Mouse (Mus musculus) kidney, postnatal 0 days (tissue): Measurements from ENCODE around the gene Tmem132d. TPM values are rescaled to one million over a fixed set of nuclear protein-coding genes. Genes with fewer than 3 reads are reported as not detected.

Experiments
- ATAC-seq: fragments of 200-750 bp; cut with Nextera tagmentation; replicated peaks from 2 replicates; pipeline ENCODE4 v1.8.0; 2017; ENCODE audit warnings: low read depth, moderate number of reproducible peaks, moderate TSS enrichment, moderate library complexity; ENCODE audit not compliant: low FRiP score
- DNase-seq: peaks from one replicate; pipeline ENCODE4 v3.0.0-alpha.2; 2016; ENCODE audit warnings: low spot score
- H3K27ac ChIP-seq: fragments of 300-500 bp; sonication (generic); 2 replicates; pipeline ENCODE4 v1.5.1; 2014; ENCODE audit warnings: mild to moderate bottlenecking
- H3K27me3 ChIP-seq: fragments of 300-500 bp; sonication (generic); 2 replicates; pipeline ENCODE4 v1.6.1; 2014; ENCODE audit warnings: low read length, mixed read lengths; ENCODE audit not compliant: insufficient read depth
- H3K36me3 ChIP-seq: fragments of 300-500 bp; sonication (generic); 2 replicates; pipeline ENCODE4 v1.6.1; 2014; ENCODE audit warnings: low read length, mixed read lengths; ENCODE audit not compliant: insufficient read depth
- H3K4me1 ChIP-seq: fragments of 300-500 bp; sonication (generic); replicated peaks from 2 replicates; pipeline ENCODE4 v1.6.1; 2014; ENCODE audit warnings: antibody characterized with exemption, low read length, mixed read lengths; ENCODE audit not compliant: insufficient read depth
- H3K4me2 ChIP-seq: fragments of 300-500 bp; sonication (generic); 2 replicates; pipeline ENCODE4 v1.6.1; 2014; ENCODE audit warnings: mild to moderate bottlenecking, low read length, moderate library complexity, mixed read lengths
- H3K4me3 ChIP-seq: fragments of 300-500 bp; sonication (generic); replicated peaks from 2 replicates; pipeline ENCODE4 v1.5.1; 2014; ENCODE audit warnings: low read depth, low read length
- H3K9ac ChIP-seq: fragments of 300-500 bp; sonication (generic); 2 replicates; pipeline ENCODE4 v1.6.1; 2014; ENCODE audit warnings: low read depth, low read length
- H3K9me3 ChIP-seq: fragments of 300-500 bp; sonication (generic); replicated peaks from 2 replicates; pipeline ENCODE4 v1.6.1; 2016; ENCODE audit warnings: low read length, inconsistent platforms, mixed read lengths
- CTCF ChIP-seq: IDR thresholded peaks from 2 replicates; pipeline ENCODE4 v1.5.1; 2016; ENCODE audit warnings: antibody characterized with exemption, low read depth, mild to moderate bottlenecking, moderate library complexity
- WGBS: fragments of 180-500 bp; shearing (Covaris S2); extraction: QIAGEN DNeasy Blood & Tissue Kit; methylation state at CpG from one replicate; pipeline ENCODE4 v1.1.7; 2014; 5-methylcytosine and 5-hydroxymethylcytosine counted together
- polyA plus RNA-seq: library from polyadenylated mRNA; unstranded; fragments of >200 nt; fragmentation: Nextera tagmentation; extraction: Ambion mirVana; gene quantifications from 2 replicates; pipeline ENCODE4 v1.2.1, GENCODE M21; 2015

Gene Tmem132d
- 0.14 and 0.24 TPM in 2 replicates for polyA plus RNA-seq

GRCm38 (mm10) chr5:128432916-128433315 lies at the start of gene Tmem132d:
TSS of gene Tmem132d (minus strand) at chr5:128433077.
- ATAC-seq (no peak), DNase-seq (no peak)
- no peaks in the 10 kb centered on the region for H3K36me3 ChIP-seq
- no peak within 1 kb of the TSS for H3K27ac ChIP-seq
- H3K9me3 ChIP-seq: no peaks in the 10 kb centered on the region
- H3K9ac ChIP-seq: no peak within 1 kb of the TSS
- no peak for TF ChIP-seq CTCF
- H3K4me2 ChIP-seq: peak within 1 kb of the TSS; percentile 60
- H3K4me1 ChIP-seq: no peaks in the 10 kb centered on the region
- peak within 1 kb of the TSS; percentile 26 for H3K4me3 ChIP-seq
- 2% methylated on average over 33 of the region's 40 CpGs for WGBS
- peaks cover 34% of the 10 kb centered on the region for H3K27me3 ChIP-seq

- peaks cover 5% of the 10 kb centered on the region; the same call in 1 of the 2 replicates for H3K27me3 ChIP-seq
- no peak overlapping the region for H3K4me2 ChIP-seq
- H3K27ac ChIP-seq: no peak overlapping the region
- no peak for TF ChIP-seq CTCF
- H3K9me3 ChIP-seq: no peaks in the 10 kb centered on the region
- no peak for DNase-seq
- ATAC-seq: no peak
- no peak overlapping the region for H3K9ac ChIP-seq
- H3K4me1 ChIP-seq: no peaks in the 10 kb centered on the region
- 78% methylated on average over 6 of the region's 6 CpGs for WGBS
- no peak overlapping the region for H3K4me3 ChIP-seq
- no peaks in the 10 kb centered on the region for H3K36me3 ChIP-seq
Observed at GRCm38 (mm10) chr5:128480816-128481215, 47.9 kb upstream of the Tmem132d start.

GRCm38 (mm10) chr5:128475372-128475771 lies 42.5 kb upstream of the Tmem132d start:
- Histone ChIP-seq H3K9me3 (no peaks in the 10 kb centered on the region), H3K4me2 (no peak overlapping the region), H3K36me3 (no peaks in the 10 kb centered on the region), H3K27ac (no peak overlapping the region), H3K4me3 (no peak overlapping the region), H3K4me1 (no peaks in the 10 kb centered on the region), H3K9ac (no peak overlapping the region), H3K27me3 (no peaks in the 10 kb centered on the region)
- TF ChIP-seq CTCF: no peak
- WGBS: 78% methylated on average over 8 of the region's 8 CpGs
- no peak for ATAC-seq
- DNase-seq: no peak

GRCm38 (mm10) chr5:128469812-128470211 lies 36.9 kb upstream of the Tmem132d start:
- DNase-seq (no peak), ATAC-seq (no peak)
- TF ChIP-seq CTCF: no peak
- WGBS: 27% methylated on average over 14 of the region's 14 CpGs
- no peaks in the 10 kb centered on the region for H3K9me3 ChIP-seq
- no peaks in the 10 kb centered on the region for H3K4me1 ChIP-seq
- H3K27ac ChIP-seq: no peak overlapping the region
- no peak overlapping the region for H3K4me2 ChIP-seq
- no peaks in the 10 kb centered on the region for H3K27me3 ChIP-seq
- H3K36me3 ChIP-seq: no peaks in the 10 kb centered on the region
- H3K9ac ChIP-seq: no peak overlapping the region
- no peak overlapping the region for H3K4me3 ChIP-seq

GRCm38 (mm10) chr5:128464514-128464913 lies 31.6 kb upstream of the Tmem132d start:
- no peaks in the 10 kb centered on the region for H3K36me3 ChIP-seq
- 6% methylated on average over 9 of the region's 9 CpGs for WGBS
- no peaks in the 10 kb centered on the region for H3K4me1 ChIP-seq
- H3K27me3 ChIP-seq: no peaks in the 10 kb centered on the region
- no peak overlapping the region for H3K27ac ChIP-seq
- no peak for TF ChIP-seq CTCF
- DNase-seq (no peak), ATAC-seq (no peak)
- H3K9ac ChIP-seq: no peak overlapping the region
- H3K4me2 ChIP-seq: no peak overlapping the region
- H3K4me3 ChIP-seq: no peak overlapping the region
- no peaks in the 10 kb centered on the region for H3K9me3 ChIP-seq

- Histone ChIP-seq H3K27ac (no peak overlapping the region), H3K27me3 (no peaks in the 10 kb centered on the region), H3K4me3 (no peak overlapping the region), H3K4me2 (no peak overlapping the region), H3K36me3 (no peaks in the 10 kb centered on the region), H3K9ac (no peak overlapping the region), H3K9me3 (no peaks in the 10 kb centered on the region), H3K4me1 (no peaks in the 10 kb centered on the region)
- WGBS: 58% methylated on average over 3 of the region's 3 CpGs
- peak; percentile 42 for TF ChIP-seq CTCF
- ATAC-seq (no peak), DNase-seq (no peak)
Observed at GRCm38 (mm10) chr5:128460605-128461004, 27.7 kb upstream of the Tmem132d start.

GRCm38 (mm10) chr5:128455732-128456131 lies 22.9 kb upstream of the Tmem132d start:
- no peak overlapping the region for H3K9ac ChIP-seq
- H3K36me3 ChIP-seq: no peaks in the 10 kb centered on the region
- no peak overlapping the region for H3K27ac ChIP-seq
- H3K27me3 ChIP-seq: no peaks in the 10 kb centered on the region
- ATAC-seq (no peak), DNase-seq (no peak)
- H3K4me1 ChIP-seq: no peaks in the 10 kb centered on the region
- no peak overlapping the region for H3K4me3 ChIP-seq
- 77% methylated on average over 12 of the region's 12 CpGs for WGBS
- H3K9me3 ChIP-seq: no peaks in the 10 kb centered on the region
- TF ChIP-seq CTCF: no peak
- H3K4me2 ChIP-seq: no peak overlapping the region
